Mouse (Mus musculus) cortical plate, adult 2 months (tissue): ENCODE measurements around the gene Bank1.

Experiments
- CTCF ChIP-seq: fragments of 200-500 bp; IDR thresholded peaks from 2 replicates; pipeline ENCODE4 v1.5.1; 2011; ENCODE audit warnings: mild to moderate bottlenecking, control low read depth, low read length; ENCODE audit not compliant: insufficient read depth; ENCODE audit errors: extremely low read depth
- POLR2A ChIP-seq: fragments of 200-500 bp; IDR thresholded peaks from 2 replicates; pipeline ENCODE4 v1.6.1; 2011; ENCODE audit warnings: mild to moderate bottlenecking, low read length, control low read depth; ENCODE audit not compliant: insufficient read depth; ENCODE audit errors: extremely low read depth

- TF ChIP-seq CTCF (no peak), POLR2A (no peak)
Measured at GRCm38 (mm10) chr3:136251578-136251977, 74.3 kb downstream of the Bank1 start.
